Mouse (Mus musculus) adrenal gland, adult 2 months (tissue): ENCODE measurements at regions not wholly inside any gene's neighbourhood (a gene's known extent, or its start where the extent isn't known, plus 50 kb on each side); places are given as distances from the start of the nearest gene placed in this dataset.

Experiments
- DNase-seq: peaks from one replicate; pipeline ENCODE4 v3.0.0; 2021

GRCm38 (mm10) chr8:76038526-76038925 is 590.0 kb downstream of the Iqcm start:
- DNase-seq = no peak

- DNase-seq = no peak
Observed at GRCm38 (mm10) chr8:76052003-76052402, 603.5 kb downstream of the Iqcm start.

- DNase-seq = peak; percentile 8
Observed at GRCm38 (mm10) chr8:76067721-76068120, 619.2 kb downstream of the Iqcm start.

- DNase-seq = no peak
Observed at GRCm38 (mm10) chr8:76072671-76073351, 624.3 kb downstream of the Iqcm start.

GRCm38 (mm10) chr8:76120587-76121145 is 672.2 kb downstream of the Iqcm start:
- DNase-seq = no peak

GRCm38 (mm10) chr8:76127486-76127885 is 679.0 kb downstream of the Iqcm start:
- DNase-seq = peak; percentile 36

- no peak for DNase-seq
Observed at GRCm38 (mm10) chr8:76137219-76137618, 688.7 kb downstream of the Iqcm start.

- no peak for DNase-seq
Observed at GRCm38 (mm10) chr8:76148681-76149080, 700.2 kb downstream of the Iqcm start.

- DNase-seq = no peak
Observed at GRCm38 (mm10) chr8:76182520-76182919, 716.7 kb upstream of the Nr3c2 start.

- DNase-seq = no peak
Observed at GRCm38 (mm10) chr8:76183836-76184235, 715.4 kb upstream of the Nr3c2 start.

GRCm38 (mm10) chr8:76187293-76187692 is 711.9 kb upstream of the Nr3c2 start:
- no peak for DNase-seq

- DNase-seq = no peak
Observed at GRCm38 (mm10) chr8:76211891-76212290, 687.4 kb upstream of the Nr3c2 start.

GRCm38 (mm10) chr8:76217819-76218580 is 681.2 kb upstream of the Nr3c2 start:
- DNase-seq = no peak

- DNase-seq = no peak
Observed at GRCm38 (mm10) chr8:76230847-76231246, 668.4 kb upstream of the Nr3c2 start.

- DNase-seq = no peak
Observed at GRCm38 (mm10) chr8:76249194-76249593, 650.0 kb upstream of the Nr3c2 start.

GRCm38 (mm10) chr8:76252161-76253010 is 646.9 kb upstream of the Nr3c2 start:
- DNase-seq = no peak
